Mouse (Mus musculus): Measurements from ENCODE around the gene Adh6a. TPM values are rescaled to one million over a fixed set of nuclear protein-coding genes. Genes with fewer than 3 reads are reported as not detected.

Adh6a gene
- polyA plus RNA-seq, 1 experiment from 2014 or later, result not detected

DNA sequence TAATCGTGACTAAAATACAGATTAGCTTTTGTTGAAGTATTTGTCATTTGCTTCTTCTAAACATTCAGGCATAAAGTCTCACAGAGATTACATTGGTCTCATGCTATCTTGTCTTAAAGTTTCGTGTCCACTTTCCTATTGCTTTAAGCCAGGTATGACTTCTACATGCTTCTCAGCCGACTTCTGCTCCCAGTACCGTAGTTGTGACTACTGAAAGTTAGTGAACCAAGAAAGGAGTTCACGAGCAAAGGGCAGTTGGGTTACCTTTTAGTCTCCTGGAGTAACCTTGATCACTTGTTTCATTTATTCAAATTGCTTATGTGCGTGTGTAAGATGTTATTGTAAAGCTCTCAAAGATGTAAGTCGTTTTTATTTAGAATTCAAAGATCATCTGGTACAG is 27.1 kb upstream of the Adh6a start:
- 87% methylated on average over 7 of the region's 7 CpGs for WGBS
- Histone ChIP-seq H3K36me3 (ENCODE audit: control insufficient read depth, insufficient read depth, low read length) (no peaks in the 10 kb centered on the region), H3K9ac (ENCODE audit: low read length) (no peak overlapping the region), H3K4me2 (ENCODE audit: low read length) (no peak overlapping the region), H3K27ac (replicated peaks in 1 of 2; ENCODE audit: control insufficient read depth in 1 of 2, insufficient read depth in 1 of 2, low read depth in 2 of 2, low read length in 2 of 2) (no peak overlapping the region), H3K4me1 (ENCODE audit: control insufficient read depth in 2 of 2, insufficient read depth in 2 of 2, low read length in 2 of 2) (no peaks in the 10 kb centered on the region), H3K4me3 (ENCODE audit: control insufficient read depth in 1 of 2, insufficient read depth in 1 of 2, low read depth in 1 of 2, low read length in 2 of 2) (no peak overlapping the region), H3K27me3 (ENCODE audit: control insufficient read depth, insufficient read depth, low read length) (no peaks in the 10 kb centered on the region), H3K9me3 (ENCODE audit: control insufficient read depth, low read length) (no peaks in the 10 kb centered on the region)
- no peak for ATAC-seq (ENCODE audit: insufficient number of reproducible peaks, insufficient read depth, low FRiP score, low read depth)

DNA sequence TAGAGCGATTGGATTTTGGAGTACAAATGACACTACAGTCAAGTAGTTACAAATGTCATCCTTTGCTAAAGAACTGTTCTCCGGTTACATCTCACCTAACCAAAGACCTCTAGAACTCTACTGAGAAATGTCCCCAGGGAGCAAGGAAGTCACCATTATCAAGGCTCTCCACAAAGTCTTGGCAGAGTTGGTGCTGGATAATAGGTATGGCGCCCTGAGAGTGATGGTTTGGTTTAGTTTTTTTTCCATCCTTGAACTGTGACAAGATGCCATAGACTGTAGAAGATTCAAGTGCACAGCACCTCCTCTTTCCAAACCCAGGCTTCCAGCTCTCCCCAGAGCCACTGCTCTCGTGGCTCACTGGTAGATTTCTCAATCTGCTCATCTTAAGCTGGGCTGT is 25.4 kb upstream of the Adh6a start:
- Histone ChIP-seq H3K9me3 (ENCODE audit: control insufficient read depth, low read length) (no peaks in the 10 kb centered on the region), H3K9ac (ENCODE audit: low read length) (no peak overlapping the region), H3K4me3 (ENCODE audit: control insufficient read depth in 1 of 2, insufficient read depth in 1 of 2, low read depth in 1 of 2, low read length in 2 of 2) (no peak overlapping the region), H3K27me3 (ENCODE audit: control insufficient read depth, insufficient read depth, low read length) (no peaks in the 10 kb centered on the region), H3K4me2 (ENCODE audit: low read length) (no peak overlapping the region), H3K36me3 (ENCODE audit: control insufficient read depth, insufficient read depth, low read length) (no peaks in the 10 kb centered on the region), H3K4me1 (ENCODE audit: control insufficient read depth in 2 of 2, insufficient read depth in 2 of 2, low read length in 2 of 2) (no peaks in the 10 kb centered on the region), H3K27ac (replicated peaks in 1 of 2; ENCODE audit: control insufficient read depth in 1 of 2, insufficient read depth in 1 of 2, low read depth in 2 of 2, low read length in 2 of 2) (no peak overlapping the region)
- no peak for ATAC-seq (ENCODE audit: insufficient number of reproducible peaks, insufficient read depth, low FRiP score, low read depth)
- WGBS, result 84% methylated on average over 4 of the region's 4 CpGs

DNA sequence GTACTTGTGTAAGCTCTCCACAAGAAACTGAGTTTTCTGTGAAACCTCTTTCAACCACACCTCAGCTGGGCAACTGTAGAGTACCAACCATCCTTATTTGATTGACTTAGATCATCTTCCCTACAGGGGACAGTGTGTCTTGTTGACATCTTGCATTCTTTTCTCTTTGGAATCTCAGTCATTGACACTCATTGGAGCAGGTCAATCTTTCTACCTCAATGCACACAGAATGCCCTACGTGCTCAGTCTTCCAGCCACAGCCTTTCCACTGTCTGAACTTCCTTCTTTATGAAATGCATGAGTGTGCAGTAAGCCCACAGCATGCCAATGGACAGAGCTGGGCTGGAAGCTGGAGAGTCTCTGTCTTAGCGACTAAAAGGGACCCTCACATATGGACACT is 22.4 kb upstream of the Adh6a start:
- 80% methylated on average over 2 of the region's 2 CpGs for WGBS
- no peak for ATAC-seq (ENCODE audit: insufficient number of reproducible peaks, insufficient read depth, low FRiP score, low read depth)
- no peaks in the 10 kb centered on the region for H3K36me3 ChIP-seq (ENCODE audit: control insufficient read depth, insufficient read depth, low read length)
- peaks cover 3% of the 10 kb centered on the region; the same call in 1 of the 2 replicates for H3K9me3 ChIP-seq (ENCODE audit: control insufficient read depth, low read length)
- H3K4me1 ChIP-seq (ENCODE audit: control insufficient read depth in 2 of 2, insufficient read depth in 2 of 2, low read length in 2 of 2), result no peaks in the 10 kb centered on the region
- no peak overlapping the region for H3K4me3 ChIP-seq (ENCODE audit: control insufficient read depth in 1 of 2, insufficient read depth in 1 of 2, low read depth in 1 of 2, low read length in 2 of 2)
- H3K9ac ChIP-seq (ENCODE audit: low read length), result no peak overlapping the region
- H3K27me3 ChIP-seq (ENCODE audit: control insufficient read depth, insufficient read depth, low read length), result no peaks in the 10 kb centered on the region
- H3K27ac ChIP-seq (replicated peaks in 1 of 2; ENCODE audit: control insufficient read depth in 1 of 2, insufficient read depth in 1 of 2, low read depth in 2 of 2, low read length in 2 of 2), result no peak overlapping the region
- no peak overlapping the region for H3K4me2 ChIP-seq (ENCODE audit: low read length)

DNA sequence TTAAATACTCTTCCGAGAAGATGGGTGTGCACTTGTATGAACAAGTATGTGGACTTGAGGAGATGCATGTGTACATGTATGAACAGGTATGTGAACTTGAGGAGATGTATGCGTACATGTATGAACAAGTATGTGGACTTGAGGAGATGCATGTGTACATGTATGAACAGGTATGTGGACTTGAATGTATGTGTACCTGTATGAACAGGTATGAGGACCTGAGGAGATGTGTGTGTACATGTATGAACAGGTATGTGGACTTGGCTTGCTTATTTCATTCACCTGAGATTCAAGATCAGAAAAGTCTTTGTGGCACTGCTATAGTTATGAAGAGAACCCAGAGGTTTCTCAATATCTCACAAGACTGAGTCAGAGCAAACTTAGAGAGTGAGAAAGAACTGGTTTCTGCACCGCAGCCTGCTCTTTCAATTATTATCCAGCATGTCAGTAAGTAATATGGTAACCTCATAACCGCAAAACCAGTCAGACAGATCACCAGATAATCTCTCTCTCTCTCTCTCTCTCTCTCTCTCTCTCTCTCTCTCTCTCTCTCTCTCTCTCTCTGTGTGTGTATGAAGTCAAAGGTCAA is 21.5 kb upstream of the Adh6a start:
- ATAC-seq (ENCODE audit: insufficient number of reproducible peaks, insufficient read depth, low FRiP score, low read depth), result no peak
- H3K4me1 ChIP-seq (ENCODE audit: control insufficient read depth in 2 of 2, insufficient read depth in 2 of 2, low read length in 2 of 2), result no peaks in the 10 kb centered on the region
- no peak overlapping the region for H3K9ac ChIP-seq (ENCODE audit: low read length)
- H3K4me3 ChIP-seq (ENCODE audit: control insufficient read depth in 1 of 2, insufficient read depth in 1 of 2, low read depth in 1 of 2, low read length in 2 of 2), result no peak overlapping the region
- H3K4me2 ChIP-seq (ENCODE audit: low read length), result no peak overlapping the region
- H3K27me3 ChIP-seq (ENCODE audit: control insufficient read depth, insufficient read depth, low read length), result no peaks in the 10 kb centered on the region
- no peaks in the 10 kb centered on the region for H3K36me3 ChIP-seq (ENCODE audit: control insufficient read depth, insufficient read depth, low read length)
- H3K9me3 ChIP-seq (ENCODE audit: control insufficient read depth, low read length), result peaks cover 3% of the 10 kb centered on the region; the same call in 1 of the 2 replicates
- H3K27ac ChIP-seq (replicated peaks in 1 of 2; ENCODE audit: control insufficient read depth in 1 of 2, insufficient read depth in 1 of 2, low read depth in 2 of 2, low read length in 2 of 2), result no peak overlapping the region
- WGBS, result 92% methylated on average over 4 of the region's 4 CpGs

DNA sequence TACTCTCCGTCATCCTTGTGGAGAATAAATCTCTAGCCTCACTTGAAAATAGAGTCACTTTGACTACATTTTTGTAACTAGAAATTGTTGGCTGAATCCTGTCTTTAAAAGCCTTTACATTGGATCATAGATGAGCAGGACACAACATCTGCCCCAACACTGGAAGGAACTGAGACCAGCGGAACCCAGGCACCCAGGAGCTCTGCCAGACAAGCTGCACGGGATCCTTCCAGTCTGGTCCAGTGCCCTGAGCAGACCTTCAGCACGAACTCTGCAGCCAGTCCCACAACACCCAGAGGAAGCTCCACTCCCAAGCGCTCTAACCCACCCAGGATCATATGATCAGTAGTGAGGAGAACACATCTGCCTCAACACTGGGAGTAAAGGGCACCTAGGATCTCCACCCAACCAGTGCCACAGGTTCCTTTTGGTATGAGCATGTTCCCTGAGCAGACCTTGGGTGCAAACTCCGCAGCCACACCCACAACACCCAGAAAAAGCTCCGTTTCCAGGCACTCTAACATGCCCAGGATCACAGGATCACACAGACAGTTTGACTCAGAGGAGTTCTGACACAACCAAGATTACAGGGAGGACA is 19.7 kb upstream of the Adh6a start:
- 83% methylated on average over 7 of the region's 7 CpGs for WGBS
- Histone ChIP-seq H3K27me3 (ENCODE audit: control insufficient read depth, insufficient read depth, low read length) (no peaks in the 10 kb centered on the region), H3K36me3 (ENCODE audit: control insufficient read depth, insufficient read depth, low read length) (no peaks in the 10 kb centered on the region), H3K9me3 (ENCODE audit: control insufficient read depth, low read length) (peaks cover 13% of the 10 kb centered on the region), H3K4me1 (ENCODE audit: control insufficient read depth in 2 of 2, insufficient read depth in 2 of 2, low read length in 2 of 2) (no peaks in the 10 kb centered on the region), H3K4me2 (ENCODE audit: low read length) (no peak overlapping the region), H3K27ac (replicated peaks in 1 of 2; ENCODE audit: control insufficient read depth in 1 of 2, insufficient read depth in 1 of 2, low read depth in 2 of 2, low read length in 2 of 2) (no peak overlapping the region), H3K9ac (ENCODE audit: low read length) (no peak overlapping the region), H3K4me3 (ENCODE audit: control insufficient read depth in 1 of 2, insufficient read depth in 1 of 2, low read depth in 1 of 2, low read length in 2 of 2) (no peak overlapping the region)
- no peak for ATAC-seq (ENCODE audit: insufficient number of reproducible peaks, insufficient read depth, low FRiP score, low read depth)

DNA sequence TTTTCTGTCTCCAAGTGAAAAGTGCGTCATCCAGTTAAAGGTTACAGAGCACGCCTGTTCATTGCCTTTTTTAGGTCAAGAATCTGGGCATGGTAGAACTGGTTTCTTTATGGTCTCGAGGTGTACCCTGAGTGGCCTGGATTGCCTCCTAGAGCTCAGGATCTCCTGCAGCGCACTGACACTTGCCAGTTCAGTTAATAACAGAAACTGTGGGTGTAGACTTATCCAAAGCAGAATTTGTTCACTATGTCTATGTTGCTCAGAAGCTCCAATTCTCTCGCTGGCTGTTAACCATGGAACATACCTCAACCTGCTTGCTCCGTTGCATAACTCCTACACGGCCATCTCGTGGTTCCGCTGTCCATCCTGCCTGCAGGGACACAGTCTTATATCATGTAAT is 13.0 kb upstream of the Adh6a start:
- Histone ChIP-seq H3K9ac (ENCODE audit: low read length) (no peak overlapping the region), H3K27me3 (ENCODE audit: control insufficient read depth, insufficient read depth, low read length) (no peaks in the 10 kb centered on the region), H3K4me1 (ENCODE audit: control insufficient read depth in 2 of 2, insufficient read depth in 2 of 2, low read length in 2 of 2) (peaks cover 7 to 10% of the 10 kb centered on the region in 2 experiments; a peak in 3 of 4 replicates), H3K9me3 (ENCODE audit: control insufficient read depth, low read length) (peaks cover 13% of the 10 kb centered on the region), H3K36me3 (ENCODE audit: control insufficient read depth, insufficient read depth, low read length) (no peaks in the 10 kb centered on the region), H3K27ac (replicated peaks in 1 of 2; ENCODE audit: control insufficient read depth in 1 of 2, insufficient read depth in 1 of 2, low read depth in 2 of 2, low read length in 2 of 2) (no peak overlapping the region), H3K4me3 (ENCODE audit: control insufficient read depth in 1 of 2, insufficient read depth in 1 of 2, low read depth in 1 of 2, low read length in 2 of 2) (no peak overlapping the region), H3K4me2 (ENCODE audit: low read length) (no peak overlapping the region)
- ATAC-seq (ENCODE audit: insufficient number of reproducible peaks, insufficient read depth, low FRiP score, low read depth), result no peak
- WGBS, result 89% methylated on average over 9 of the region's 9 CpGs

DNA sequence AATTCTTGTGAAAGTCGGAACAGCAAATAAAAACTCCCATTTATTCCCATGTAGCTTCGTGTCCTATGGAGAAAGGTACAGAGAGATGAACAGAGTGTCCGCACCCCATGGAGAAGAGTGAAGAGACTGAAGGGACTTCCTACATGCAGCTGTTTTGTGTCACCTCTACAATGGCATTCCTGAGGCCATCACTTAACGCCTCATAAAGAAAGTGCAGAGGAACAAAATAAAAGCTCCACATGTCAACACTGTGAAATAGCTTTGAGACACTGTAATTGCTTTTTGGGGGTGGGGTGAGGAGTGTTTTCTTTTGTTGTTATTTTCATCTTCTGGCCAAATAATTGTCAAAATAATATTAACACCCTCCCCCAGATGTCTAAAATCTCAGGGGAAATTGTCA is 10.4 kb upstream of the Adh6a start:
- no peak overlapping the region for H3K27ac ChIP-seq (replicated peaks in 1 of 2; ENCODE audit: control insufficient read depth in 1 of 2, insufficient read depth in 1 of 2, low read depth in 2 of 2, low read length in 2 of 2)
- ATAC-seq (ENCODE audit: insufficient number of reproducible peaks, insufficient read depth, low FRiP score, low read depth), result no peak
- peaks cover 7% of the 10 kb centered on the region for H3K9me3 ChIP-seq (ENCODE audit: control insufficient read depth, low read length)
- no peak overlapping the region for H3K4me2 ChIP-seq (ENCODE audit: low read length)
- H3K36me3 ChIP-seq (ENCODE audit: control insufficient read depth, insufficient read depth, low read length), result no peaks in the 10 kb centered on the region
- no peaks in the 10 kb centered on the region for H3K27me3 ChIP-seq (ENCODE audit: control insufficient read depth, insufficient read depth, low read length)
- H3K9ac ChIP-seq (ENCODE audit: low read length), result no peak overlapping the region
- peaks cover 7 to 10% of the 10 kb centered on the region in 2 experiments; a peak in 3 of 4 replicates for H3K4me1 ChIP-seq (ENCODE audit: control insufficient read depth in 2 of 2, insufficient read depth in 2 of 2, low read length in 2 of 2)
- WGBS, result 54% methylated on average over 4 of the region's 4 CpGs
- no peak overlapping the region for H3K4me3 ChIP-seq (ENCODE audit: control insufficient read depth in 1 of 2, insufficient read depth in 1 of 2, low read depth in 1 of 2, low read length in 2 of 2)
